Mouse (Mus musculus) limb, embryonic 14.5 days (tissue): Measurements from ENCODE around the gene Slc22a26. TPM values are rescaled to one million over a fixed set of nuclear protein-coding genes. Genes with fewer than 3 reads are reported as not detected.

Experiments used
- polyA plus RNA-seq, 2 experiments: library from polyadenylated mRNA; depleted of rRNA in 1 of 2; stranded (reverse) in 1 of 2; unstranded in 1 of 2; fragments of >200 nt; fragmentation: Nextera tagmentation in 1 of 2; extraction: Ambion mirVana in 1 of 2; gene quantifications; 2 replicates each; pipeline versions ENCODE4 v1.2.1 to v1.2.3; 2012 to 2014

Slc22a26 gene
- polyA plus RNA-seq, 2 experiments = not detected

Other genes starting within 250 kb of the Slc22a26 start
- 5.9 and 9.2 TPM in 2 replicates for gene Pla2g16, start 245.2 kb downstream of the Slc22a26 start, polyA plus RNA-seq (2012; rRNA removed)
- 10.7 and 13.3 TPM in 2 replicates for gene Pla2g16, start 245.2 kb downstream of the Slc22a26 start, polyA plus RNA-seq (2014; fragmentation: Nextera tagmentation; extraction: Ambion mirVana)
- 1.1 and 1.8 TPM in 2 replicates for gene Lgals12, start 195.5 kb downstream of the Slc22a26 start, polyA plus RNA-seq (2012; rRNA removed)
- 0.36 and 0.77 TPM in 2 replicates for gene Lgals12, start 195.5 kb downstream of the Slc22a26 start, polyA plus RNA-seq (2014; fragmentation: Nextera tagmentation; extraction: Ambion mirVana)
- not detected in 2 replicates for gene Hrasls5, start 190.1 kb downstream of the Slc22a26 start, polyA plus RNA-seq (2012; rRNA removed)
- gene Hrasls5, start 190.1 kb downstream of the Slc22a26 start, polyA plus RNA-seq (2014; fragmentation: Nextera tagmentation; extraction: Ambion mirVana) = 0.19 TPM in 1 of 2 replicates, not detected in the other
- gene Slc22a19, start 91.4 kb downstream of the Slc22a26 start, polyA plus RNA-seq (2012; rRNA removed) = not detected in 2 replicates
- gene Slc22a19, start 91.4 kb downstream of the Slc22a26 start, polyA plus RNA-seq (2014; fragmentation: Nextera tagmentation; extraction: Ambion mirVana) = not detected in 2 replicates
- gene Slc22a27, start 163.4 kb upstream of the Slc22a26 start, polyA plus RNA-seq (2012; rRNA removed) = not detected in 2 replicates
- gene Slc22a27, start 163.4 kb upstream of the Slc22a26 start, polyA plus RNA-seq (2014; fragmentation: Nextera tagmentation; extraction: Ambion mirVana) = not detected in 2 replicates